Mouse (Mus musculus): Measurements from ENCODE around the gene Ppp3r1. TPM values are rescaled to one million over a fixed set of nuclear protein-coding genes. Genes with fewer than 3 reads are reported as not detected.
"Not testable (repeated sequence)": the region's sequence is repeated elsewhere in the genome, so short reads cannot be mapped to it uniquely, and the experiment has no call there.

Gene Ppp3r1
- total and polyA plus RNA-seq, 3 experiments: 31.8 to 128 (median 116) TPM

DNA sequence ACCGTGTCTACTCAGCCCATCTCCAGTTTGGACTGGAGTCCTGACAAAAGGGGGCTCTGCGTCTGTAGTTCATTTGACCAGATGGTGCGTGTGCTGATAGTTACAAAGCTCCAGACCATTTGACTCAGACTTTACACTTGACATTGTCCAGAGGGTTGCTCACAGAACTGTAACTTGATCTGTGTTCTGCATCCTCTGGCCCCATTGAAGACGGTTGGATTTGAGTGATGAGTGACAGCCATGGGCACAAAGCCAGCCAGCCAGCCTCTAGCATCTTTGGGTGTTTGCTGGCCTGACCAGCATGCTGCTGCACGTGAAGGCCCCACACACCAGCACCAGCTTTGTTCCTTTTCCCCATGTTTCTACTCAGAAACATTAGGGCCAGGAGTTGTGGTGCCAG is 73.7 kb downstream of the Ppp3r1 start:
- Histone ChIP-seq H3K27me3 (replicated peaks) (no peaks in the 10 kb centered on the region), H3K36me3 (replicated peaks in 1 of 2; ENCODE audit: control insufficient read depth in 1 of 2, insufficient read depth in 1 of 2, low read length in 1 of 2) (peaks cover 36 to 79% of the 10 kb centered on the region in 2 experiments), H3K4me1 (ENCODE audit: control insufficient read depth in 1 of 2, insufficient read depth in 2 of 2) (no peaks in the 10 kb centered on the region), H3K4me2 (ENCODE audit: insufficient read depth, low read depth, poor library complexity, severe bottlenecking) (no peak overlapping the region), H3K27ac (ENCODE audit: insufficient read depth, low read depth) (no peak overlapping the region), H3K79me2 (replicated peaks; ENCODE audit: control insufficient read depth, extremely low read depth, insufficient read depth, poor library complexity, severe bottlenecking) (no peaks in the 10 kb centered on the region), H3K9ac (ENCODE audit: insufficient read depth, low read depth) (no peak overlapping the region), H3K4me3 (replicated peaks in 1 of 3; ENCODE audit: low read depth in 2 of 3, low read length in 2 of 3, poor library complexity in 1 of 3) (no peak overlapping the region), H3K9me3 (replicated peaks; ENCODE audit: low read length) (no peaks in the 10 kb centered on the region)
- DNase-seq (ENCODE audit: extremely low read depth): no peak
- dilution Hi-C loops (cut with MboI; ENCODE audit: extremely low pct_ligation_motif_present, extremely low pct_unique_long_range_greater_than_20kb, low sequenced_read_pairs) (no loop called here), in situ Hi-C loops (cut with MboI; ENCODE audit: low pct_ligation_motif_present, low pct_unique_long_range_greater_than_20kb, low sequenced_read_pairs) (no loop called here)
- TF ChIP-seq TCF12 (IDR thresholded peaks at IDR 0.05; ENCODE audit: low read depth, low read length) (no peak), JUND (conservative IDR thresholded peaks at IDR 0.05; ENCODE audit: low read depth, low read length) (no peak), ZNF384 (IDR thresholded peaks at IDR 0.05; ENCODE audit: low read depth, low read length) (no peak), RCOR1 (conservative IDR thresholded peaks at IDR 0.05; ENCODE audit: low read depth, low read length) (no peak), CHD2 (IDR thresholded peaks at IDR 0.05; ENCODE audit: low read length) (no peak), BHLHE40 (IDR thresholded peaks at IDR 0.05; ENCODE audit: low read depth, low read length) (no peak), POLR2A (IDR thresholded peaks at IDR 0.05; ENCODE audit: low read depth, low read length) (no peak), GABPA (IDR thresholded peaks at IDR 0.05; ENCODE audit: insufficient replicate concordance, low read depth, low read length) (no peak), MEF2A (IDR thresholded peaks at IDR 0.05; ENCODE audit: borderline replicate concordance, low read depth, low read length) (no peak), IRF4 (IDR thresholded peaks at IDR 0.05; ENCODE audit: low read depth, low read length) (no peak), CHD1 (IDR thresholded peaks at IDR 0.05; ENCODE audit: low read depth, low read length) (no peak), ELF1 (IDR thresholded peaks at IDR 0.05; ENCODE audit: low read depth, low read length) (no peak), MAX (IDR thresholded peaks at IDR 0.05; ENCODE audit: low read length) (no peak), ZMIZ1 (IDR thresholded peaks at IDR 0.05; ENCODE audit: low read depth, low read length) (no peak)

DNA sequence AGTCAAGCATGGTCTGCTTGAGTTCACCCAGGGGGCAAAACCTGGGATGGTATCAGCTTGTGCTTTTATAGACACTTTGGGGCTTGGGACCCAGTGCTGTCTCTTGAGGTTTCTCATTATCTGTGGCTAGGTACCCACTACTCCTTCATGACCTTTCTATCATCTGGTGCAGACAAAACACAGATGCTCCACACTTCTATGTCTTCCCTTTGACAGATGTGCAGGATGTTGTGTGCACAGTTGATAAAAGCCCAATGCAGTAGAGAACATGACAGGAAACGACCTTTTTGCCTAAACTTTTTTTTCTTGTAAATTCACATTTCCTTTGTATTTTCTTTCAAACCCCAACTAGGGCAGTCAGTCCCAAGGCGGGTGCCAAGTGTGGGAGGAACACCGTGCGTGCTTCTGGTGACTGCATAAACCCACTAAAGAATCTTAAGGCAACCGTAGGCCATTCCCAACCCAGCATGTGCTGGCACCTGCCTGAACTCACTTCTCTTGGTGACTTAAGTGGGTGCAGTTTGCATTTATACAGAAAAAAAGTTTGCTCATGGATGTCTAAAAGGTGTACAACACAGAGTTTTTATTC is 77.5 kb downstream of the Ppp3r1 start:
- no peak for DNase-seq (ENCODE audit: extremely low read depth)
- Histone ChIP-seq H3K4me1 (ENCODE audit: control insufficient read depth in 1 of 2, insufficient read depth in 2 of 2) (no peaks in the 10 kb centered on the region), H3K4me3 (replicated peaks in 1 of 3; ENCODE audit: low read depth in 2 of 3, low read length in 2 of 3, poor library complexity in 1 of 3) (no peak overlapping the region), H3K9ac (ENCODE audit: insufficient read depth, low read depth) (no peak overlapping the region), H3K79me2 (replicated peaks; ENCODE audit: control insufficient read depth, extremely low read depth, insufficient read depth, poor library complexity, severe bottlenecking) (no peaks in the 10 kb centered on the region), H3K9me3 (replicated peaks; ENCODE audit: low read length) (no peaks in the 10 kb centered on the region), H3K36me3 (replicated peaks in 1 of 2; ENCODE audit: control insufficient read depth in 1 of 2, insufficient read depth in 1 of 2, low read length in 1 of 2) (peaks cover 13 to 53% of the 10 kb centered on the region in 2 experiments), H3K4me2 (ENCODE audit: insufficient read depth, low read depth, poor library complexity, severe bottlenecking) (no peak overlapping the region), H3K27me3 (replicated peaks) (no peaks in the 10 kb centered on the region), H3K27ac (ENCODE audit: insufficient read depth, low read depth) (no peak overlapping the region)
- TF ChIP-seq GABPA (IDR thresholded peaks at IDR 0.05; ENCODE audit: insufficient replicate concordance, low read depth, low read length) (no peak), HCFC1 (IDR thresholded peaks at IDR 0.05; ENCODE audit: low read depth, low read length) (no peak), ETS1 (conservative IDR thresholded peaks at IDR 0.05; ENCODE audit: low read depth, low read length) (no peak), EP300 (IDR thresholded peaks at IDR 0.05; ENCODE audit: low read length) (no peak), NRF1 (IDR thresholded peaks at IDR 0.05; ENCODE audit: low read depth, low read length) (no peak), KAT2A (IDR thresholded peaks at IDR 0.05; ENCODE audit: insufficient replicate concordance, low read length) (no peak), TBP (conservative IDR thresholded peaks at IDR 0.05; ENCODE audit: low read depth, low read length) (no peak), TCF12 (IDR thresholded peaks at IDR 0.05; ENCODE audit: low read depth, low read length) (no peak), SMC3 (IDR thresholded peaks at IDR 0.05; ENCODE audit: low read depth, low read length) (no peak), BHLHE40 (IDR thresholded peaks at IDR 0.05; ENCODE audit: low read depth, low read length) (no peak), JUND (conservative IDR thresholded peaks at IDR 0.05; ENCODE audit: low read depth, low read length) (no peak)
- in situ Hi-C loops (cut with MboI; ENCODE audit: low pct_ligation_motif_present, low pct_unique_long_range_greater_than_20kb, low sequenced_read_pairs): no loop called here
- dilution Hi-C loops (cut with MboI; ENCODE audit: extremely low pct_ligation_motif_present, extremely low pct_unique_long_range_greater_than_20kb, low sequenced_read_pairs): no loop called here

GRCm38 (mm10) chr11:17238598-17238997 is 79.5 kb downstream of the Ppp3r1 start:
- DNase-seq (ENCODE audit: extremely low read depth); H3K27ac ChIP-seq (ENCODE audit: insufficient read depth, low read depth); H3K4me1 ChIP-seq (ENCODE audit: control insufficient read depth in 1 of 2, insufficient read depth in 2 of 2); H3K79me2 ChIP-seq (replicated peaks; ENCODE audit: control insufficient read depth, extremely low read depth, insufficient read depth, poor library complexity, severe bottlenecking); H3K9ac ChIP-seq (ENCODE audit: insufficient read depth, low read depth); H3K4me3 ChIP-seq (replicated peaks in 1 of 3; ENCODE audit: low read depth in 2 of 3, low read length in 2 of 3, poor library complexity in 1 of 3); H3K27me3 ChIP-seq (replicated peaks); in situ Hi-C loops (cut with MboI; ENCODE audit: low pct_ligation_motif_present, low pct_unique_long_range_greater_than_20kb, low sequenced_read_pairs); H3K9me3 ChIP-seq (replicated peaks; ENCODE audit: low read length); dilution Hi-C loops (cut with MboI; ENCODE audit: extremely low pct_ligation_motif_present, extremely low pct_unique_long_range_greater_than_20kb, low sequenced_read_pairs); H3K4me2 ChIP-seq (ENCODE audit: insufficient read depth, low read depth, poor library complexity, severe bottlenecking): not testable (repeated sequence)
- H3K36me3 ChIP-seq (replicated peaks in 1 of 2; ENCODE audit: control insufficient read depth in 1 of 2, insufficient read depth in 1 of 2, low read length in 1 of 2): peaks cover 3 to 33% of the 10 kb centered on the region in 2 experiments
